Mouse (Mus musculus) midbrain, embryonic 15.5 days (tissue): ENCODE results near the gene Abhd17b. TPM values are rescaled to one million over a fixed set of nuclear protein-coding genes. Genes with fewer than 3 reads are reported as not detected.
A peak's percentile ranks its signal among the peaks of the same experiment; 100 is the strongest.

Experiments used
- ATAC-seq: fragments of 200-750 bp; cut with Nextera tagmentation; replicated peaks from 2 replicates; pipeline ENCODE4 v1.8.0; 2017; ENCODE audit warnings: moderate TSS enrichment
- H3K27ac ChIP-seq: fragments of 300-500 bp; sonication (generic); 2 replicates; pipeline ENCODE4 v1.5.1; 2015; ENCODE audit warnings: mild to moderate bottlenecking, inconsistent platforms
- H3K27me3 ChIP-seq: fragments of 300-500 bp; sonication (generic); replicated peaks from 2 replicates; pipeline ENCODE4 v1.6.1; 2015; ENCODE audit warnings: inconsistent platforms
- H3K36me3 ChIP-seq: fragments of 300-500 bp; sonication (generic); replicated peaks from 2 replicates; pipeline ENCODE4 v1.6.1; 2015; ENCODE audit warnings: inconsistent platforms
- H3K4me1 ChIP-seq: fragments of 300-500 bp; sonication (generic); 2 replicates; pipeline ENCODE4 v1.6.1; 2015; ENCODE audit warnings: inconsistent platforms
- H3K4me2 ChIP-seq: fragments of 300-500 bp; sonication (generic); 2 replicates; pipeline ENCODE4 v1.6.1; 2015; ENCODE audit warnings: inconsistent platforms, mild to moderate bottlenecking, moderate library complexity
- H3K4me3 ChIP-seq: fragments of 300-500 bp; sonication (generic); 2 replicates; pipeline ENCODE4 v1.5.1; 2015; ENCODE audit warnings: mild to moderate bottlenecking, inconsistent platforms
- H3K9ac ChIP-seq: fragments of 300-500 bp; sonication (generic); 2 replicates; pipeline ENCODE4 v1.6.1; 2015; ENCODE audit warnings: mild to moderate bottlenecking, inconsistent platforms
- H3K9me3 ChIP-seq: fragments of 300-500 bp; sonication (generic); 2 replicates; pipeline ENCODE4 v1.6.1; 2016; ENCODE audit warnings: inconsistent platforms
- WGBS: fragments of 180-500 bp; shearing (Covaris S2); methylation state at CpG from one replicate; pipeline ENCODE4 v1.1.7; 2015; ENCODE audit warnings: mixed read lengths; 5-methylcytosine and 5-hydroxymethylcytosine counted together
- polyA plus RNA-seq: library from polyadenylated mRNA; unstranded; fragments of >200 nt; fragmentation: Nextera tagmentation; extraction: Ambion mirVana; gene quantifications from 2 replicates; pipeline ENCODE4 v1.2.1, GENCODE M21; 2015

Abhd17b gene
- polyA plus RNA-seq, 1 experiment from 2014 or later: 36.9 TPM

- Histone ChIP-seq H3K27ac (no peak overlapping the region), H3K4me3 (no peak overlapping the region), H3K9me3 (no peaks in the 10 kb centered on the region), H3K4me1 (0 out of 2 replicates have a peak, but pooled peaks cover 8% of the 10 kb centered on the region), H3K27me3 (no peaks in the 10 kb centered on the region), H3K4me2 (no peak overlapping the region), H3K9ac (no peak overlapping the region), H3K36me3 (no peaks in the 10 kb centered on the region)
- 94% methylated on average over 1 of the region's 1 CpGs for WGBS
- no peak for ATAC-seq
Observed at GRCm38 (mm10) chr19:21629030-21629429, 24.0 kb upstream of the Abhd17b start.

GRCm38 (mm10) chr19:21629501-21629900 is 23.5 kb upstream of the Abhd17b start:
- no peak overlapping the region for H3K4me3 ChIP-seq
- no peak overlapping the region for H3K4me2 ChIP-seq
- H3K4me1 ChIP-seq: 0 out of 2 replicates have a peak, but pooled peaks cover 8% of the 10 kb centered on the region
- WGBS: 79% methylated on average over 1 of the region's 1 CpGs
- no peaks in the 10 kb centered on the region for H3K27me3 ChIP-seq
- no peak overlapping the region for H3K9ac ChIP-seq
- H3K9me3 ChIP-seq: no peaks in the 10 kb centered on the region
- ATAC-seq: no peak
- 0 out of 2 replicates have a peak overlapping the region, but pooled peaks have one; percentile 42 for H3K27ac ChIP-seq
- H3K36me3 ChIP-seq: no peaks in the 10 kb centered on the region

GRCm38 (mm10) chr19:21630656-21631331 is 22.2 kb upstream of the Abhd17b start:
- no peak overlapping the region for H3K4me3 ChIP-seq
- H3K27ac ChIP-seq: 0 out of 2 replicates have a peak overlapping the region, but pooled peaks have one; percentile 2
- H3K9ac ChIP-seq: no peak overlapping the region
- no peak for ATAC-seq
- 0 out of 2 replicates have a peak, but pooled peaks cover 8% of the 10 kb centered on the region for H3K4me1 ChIP-seq
- H3K4me2 ChIP-seq: no peak overlapping the region
- H3K9me3 ChIP-seq: no peaks in the 10 kb centered on the region
- no peaks in the 10 kb centered on the region for H3K36me3 ChIP-seq
- no peaks in the 10 kb centered on the region for H3K27me3 ChIP-seq
- 63% methylated on average over 14 of the region's 14 CpGs for WGBS

GRCm38 (mm10) chr19:21635406-21635805 is 17.6 kb upstream of the Abhd17b start:
- Histone ChIP-seq H3K4me3 (no peak overlapping the region), H3K4me1 (0 out of 2 replicates have a peak, but pooled peaks cover 8% of the 10 kb centered on the region), H3K9ac (no peak overlapping the region), H3K36me3 (no peaks in the 10 kb centered on the region), H3K27me3 (no peaks in the 10 kb centered on the region), H3K9me3 (no peaks in the 10 kb centered on the region), H3K4me2 (no peak overlapping the region), H3K27ac (no peak overlapping the region)
- no peak for ATAC-seq
- WGBS: 92% methylated on average over 2 of the region's 2 CpGs

GRCm38 (mm10) chr19:21636907-21637306 is 16.1 kb upstream of the Abhd17b start:
- H3K4me1 ChIP-seq: no peaks in the 10 kb centered on the region
- H3K9me3 ChIP-seq: no peaks in the 10 kb centered on the region
- no peaks in the 10 kb centered on the region for H3K27me3 ChIP-seq
- H3K27ac ChIP-seq: no peak overlapping the region
- no peak for ATAC-seq
- no peak overlapping the region for H3K4me3 ChIP-seq
- 90% methylated on average over 3 of the region's 3 CpGs for WGBS
- H3K36me3 ChIP-seq: no peaks in the 10 kb centered on the region
- H3K9ac ChIP-seq: no peak overlapping the region
- no peak overlapping the region for H3K4me2 ChIP-seq

GRCm38 (mm10) chr19:21637672-21638071 is 15.3 kb upstream of the Abhd17b start:
- H3K4me3 ChIP-seq: no peak overlapping the region
- H3K9ac ChIP-seq: no peak overlapping the region
- no peaks in the 10 kb centered on the region for H3K4me1 ChIP-seq
- H3K4me2 ChIP-seq: no peak overlapping the region
- H3K27me3 ChIP-seq: no peaks in the 10 kb centered on the region
- 92% methylated on average over 7 of the region's 7 CpGs for WGBS
- H3K36me3 ChIP-seq: no peaks in the 10 kb centered on the region
- no peak for ATAC-seq
- H3K9me3 ChIP-seq: no peaks in the 10 kb centered on the region
- H3K27ac ChIP-seq: no peak overlapping the region

GRCm38 (mm10) chr19:21643935-21644334 is 9.1 kb upstream of the Abhd17b start:
- Histone ChIP-seq H3K4me2 (no peak overlapping the region), H3K4me3 (no peak overlapping the region), H3K9ac (no peak overlapping the region), H3K27ac (no peak overlapping the region), H3K9me3 (no peaks in the 10 kb centered on the region), H3K27me3 (no peaks in the 10 kb centered on the region), H3K4me1 (no peaks in the 10 kb centered on the region), H3K36me3 (no peaks in the 10 kb centered on the region)
- WGBS: 88% methylated on average over 1 of the region's 1 CpGs
- ATAC-seq: no peak

GRCm38 (mm10) chr19:21645301-21645700 is 7.7 kb upstream of the Abhd17b start:
- H3K4me1 ChIP-seq: 0 out of 2 replicates have a peak, but pooled peaks cover 3% of the 10 kb centered on the region
- no peaks in the 10 kb centered on the region for H3K36me3 ChIP-seq
- no peak overlapping the region for H3K9ac ChIP-seq
- no peak overlapping the region for H3K27ac ChIP-seq
- no peaks in the 10 kb centered on the region for H3K27me3 ChIP-seq
- no peak overlapping the region for H3K4me2 ChIP-seq
- H3K9me3 ChIP-seq: no peaks in the 10 kb centered on the region
- no peak for ATAC-seq
- 63% methylated on average over 4 of the region's 4 CpGs for WGBS
- no peak overlapping the region for H3K4me3 ChIP-seq

GRCm38 (mm10) chr19:21646142-21646541 is 6.8 kb upstream of the Abhd17b start:
- Histone ChIP-seq H3K36me3 (no peaks in the 10 kb centered on the region), H3K9me3 (no peaks in the 10 kb centered on the region), H3K4me2 (no peak overlapping the region), H3K27ac (no peak overlapping the region), H3K9ac (no peak overlapping the region), H3K27me3 (no peaks in the 10 kb centered on the region), H3K4me1 (peaks cover 11% of the 10 kb centered on the region), H3K4me3 (no peak overlapping the region)
- ATAC-seq: no peak
- WGBS: 89% methylated on average over 6 of the region's 6 CpGs

GRCm38 (mm10) chr19:21651664-21652063 is 1.3 kb upstream of the Abhd17b start:
- no peaks in the 10 kb centered on the region for H3K27me3 ChIP-seq
- peak overlapping the region; percentile 89 for H3K9ac ChIP-seq
- peak overlapping the region; percentile 85 for H3K4me3 ChIP-seq
- peak overlapping the region; percentile 90 for H3K4me2 ChIP-seq
- H3K4me1 ChIP-seq: peaks cover 38% of the 10 kb centered on the region
- no peaks in the 10 kb centered on the region for H3K9me3 ChIP-seq
- ATAC-seq: no peak
- no peak overlapping the region for H3K27ac ChIP-seq
- 53% methylated on average over 6 of the region's 6 CpGs for WGBS
- H3K36me3 ChIP-seq: no peaks in the 10 kb centered on the region

GRCm38 (mm10) chr19:21652285-21653171 is 457 bp upstream of the Abhd17b start, which contains the start of gene 1110059E24Rik:
Gene 1110059E24Rik, minus strand, starts transcription at chr19:21652976.
- no peaks in the 10 kb centered on the region for H3K27me3 ChIP-seq
- peak; percentile 99 for ATAC-seq
- H3K4me2 ChIP-seq: peak within 1 kb of the TSS; percentile 90
- peak within 1 kb of the TSS; percentile 89 for H3K9ac ChIP-seq
- 4% methylated on average over 52 of the region's 52 CpGs for WGBS
- no peaks in the 10 kb centered on the region for H3K36me3 ChIP-seq
- peak within 1 kb of the TSS; percentile 98 for H3K27ac ChIP-seq
- peak within 1 kb of the TSS; percentile 85 for H3K4me3 ChIP-seq
- peaks cover 38% of the 10 kb centered on the region for H3K4me1 ChIP-seq
- H3K9me3 ChIP-seq: no peaks in the 10 kb centered on the region

GRCm38 (mm10) chr19:21654788-21655187 is 1.8 kb downstream of the Abhd17b start:
- Histone ChIP-seq H3K9ac (peak overlapping the region; percentile 89), H3K4me1 (peaks cover 38% of the 10 kb centered on the region), H3K27me3 (no peaks in the 10 kb centered on the region), H3K36me3 (no peaks in the 10 kb centered on the region), H3K4me3 (peak overlapping the region; percentile 85), H3K9me3 (no peaks in the 10 kb centered on the region), H3K27ac (peak overlapping the region; percentile 98; the same call in 1 of the 2 replicates), H3K4me2 (peak overlapping the region; percentile 90)
- no peak for ATAC-seq
- 50% methylated on average over 7 of the region's 7 CpGs for WGBS
